Mouse (Mus musculus): ENCODE data around the gene Slc6a6.

Slc6a6 gene

GRCm38 (mm10) chr6:91683602-91684473 is at the start of gene Slc6a6:
Slc6a6 (plus strand) TSS chr6:91684053.
- peak; percentile 94 to 96 for DNase-seq

- no peak for DNase-seq
These were observed 49.4 kb upstream of the Slc6a6 start for GRCm38 (mm10) chr6:91634417-91634816.

GRCm38 (mm10) chr6:91634876-91635275 is 49.0 kb upstream of the Slc6a6 start:
- DNase-seq = no peak

GRCm38 (mm10) chr6:91638204-91638995 is 45.5 kb upstream of the Slc6a6 start:
- no peak for DNase-seq

- DNase-seq = no peak
These were observed 40.8 kb upstream of the Slc6a6 start for GRCm38 (mm10) chr6:91643011-91643410.

- DNase-seq = no peak
These were observed 40.4 kb upstream of the Slc6a6 start for GRCm38 (mm10) chr6:91643416-91643921.

- no peak for DNase-seq
These were observed 37.8 kb upstream of the Slc6a6 start for GRCm38 (mm10) chr6:91646019-91646418.

GRCm38 (mm10) chr6:91646822-91647221 is 37.0 kb upstream of the Slc6a6 start:
- DNase-seq = no peak

- no peak for DNase-seq
These were observed 36.5 kb upstream of the Slc6a6 start for GRCm38 (mm10) chr6:91647385-91647791.

- no peak for DNase-seq
These were observed 33.6 kb upstream of the Slc6a6 start for GRCm38 (mm10) chr6:91650255-91650654.

GRCm38 (mm10) chr6:91652296-91652695 is 31.6 kb upstream of the Slc6a6 start:
- no peak for DNase-seq

- DNase-seq = no peak
These were observed 28.6 kb upstream of the Slc6a6 start for GRCm38 (mm10) chr6:91655244-91655643.

GRCm38 (mm10) chr6:91655874-91656433 is 27.9 kb upstream of the Slc6a6 start:
- DNase-seq = no peak

- no peak for DNase-seq
These were observed 25.6 kb upstream of the Slc6a6 start for GRCm38 (mm10) chr6:91658288-91658687.

- peak; percentile 54 to 62 for DNase-seq
These were observed 23.9 kb upstream of the Slc6a6 start for GRCm38 (mm10) chr6:91659841-91660509.

- DNase-seq = no peak
These were observed 21.6 kb upstream of the Slc6a6 start for GRCm38 (mm10) chr6:91662301-91662700.

- no peak for DNase-seq
These were observed 20.2 kb upstream of the Slc6a6 start for GRCm38 (mm10) chr6:91663616-91664015.

- no peak for DNase-seq
These were observed 18.6 kb upstream of the Slc6a6 start for GRCm38 (mm10) chr6:91665267-91665666.

GRCm38 (mm10) chr6:91665990-91666700 is 17.7 kb upstream of the Slc6a6 start:
- no peak for DNase-seq

GRCm38 (mm10) chr6:91667141-91667540 is 16.7 kb upstream of the Slc6a6 start:
- DNase-seq = no peak

- DNase-seq = no peak
These were observed 15.6 kb upstream of the Slc6a6 start for GRCm38 (mm10) chr6:91668276-91668675.

- DNase-seq = no peak
These were observed 14.6 kb upstream of the Slc6a6 start for GRCm38 (mm10) chr6:91669270-91669669.

Measured in kidney, postnatal 4 days (tissue).